Mouse (Mus musculus): ENCODE results near the gene Mier3.

Gene Mier3

DNA sequence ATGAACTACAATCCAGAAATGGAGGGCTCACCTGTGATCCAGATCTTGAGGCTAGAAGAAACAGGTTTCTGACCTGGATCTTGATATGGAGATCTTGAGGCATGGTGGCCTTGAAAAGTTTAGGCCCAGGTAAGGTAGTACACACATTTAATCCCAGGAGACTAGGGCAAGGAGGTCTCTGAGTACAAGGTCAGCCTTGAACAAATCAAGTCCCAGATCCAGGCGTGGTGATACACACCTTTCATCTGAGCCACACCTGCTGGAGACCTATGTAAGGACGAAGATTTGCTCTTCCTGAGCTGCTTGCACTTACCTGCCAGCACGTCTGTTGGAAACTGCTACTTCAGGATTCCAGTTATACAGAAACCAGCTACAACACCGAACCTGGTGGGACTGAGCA is at the start of gene Mier3:
TSS of gene Mier3 (plus strand) at position 301 of the 400 bp plus-strand sequence.
- no peak for ATAC-seq (ENCODE audit: insufficient number of reproducible peaks, low FRiP score, low TSS enrichment)

DNA sequence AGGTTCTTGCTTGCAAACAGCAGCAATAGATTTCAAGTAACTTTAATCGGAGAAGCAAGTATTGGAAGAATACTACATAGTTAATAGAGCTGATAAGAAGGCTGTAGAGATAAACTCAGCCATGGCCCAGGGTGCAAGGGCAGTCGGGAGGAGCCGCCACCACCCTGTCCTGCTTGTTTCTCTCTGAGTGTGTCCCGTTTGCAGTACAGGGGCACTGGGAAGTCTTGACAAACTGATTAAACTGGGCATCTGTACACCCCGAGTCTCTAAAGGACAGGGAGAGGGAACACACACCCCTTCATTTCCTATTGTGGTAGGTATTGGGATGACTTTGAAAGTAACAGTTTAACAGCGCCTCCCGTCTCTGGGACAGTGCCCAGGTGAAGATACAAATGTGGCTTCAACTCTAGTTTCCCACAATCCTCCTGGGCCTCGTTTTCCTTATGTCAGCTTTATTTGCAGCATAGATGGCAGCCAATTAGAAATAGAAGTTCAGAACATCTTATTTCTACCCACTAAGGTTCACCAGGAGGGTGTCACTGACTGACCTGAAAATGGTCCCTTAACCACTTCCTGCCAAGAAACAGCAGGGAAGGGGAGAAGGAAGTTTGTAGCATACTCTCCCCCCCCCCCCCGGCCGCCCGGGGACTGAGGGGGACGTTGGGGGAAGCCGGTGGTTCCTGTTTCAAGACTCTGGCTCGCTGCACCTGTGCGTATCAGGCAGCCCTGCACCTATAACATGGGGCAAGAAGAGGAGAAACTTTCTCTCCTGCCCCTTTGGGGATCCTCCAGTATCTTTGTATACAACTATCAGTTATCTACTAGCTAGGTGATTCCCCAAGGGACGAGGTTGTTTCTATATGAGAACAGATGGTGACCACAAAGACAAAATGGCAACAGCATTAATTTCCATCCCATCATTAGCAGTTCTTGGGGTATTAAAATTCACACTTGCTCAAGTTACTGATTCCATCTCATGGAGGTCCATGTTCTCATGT is 46.3 kb upstream of the Mier3 start:
- no peak for ATAC-seq (ENCODE audit: insufficient number of reproducible peaks, low FRiP score, low TSS enrichment)

DNA sequence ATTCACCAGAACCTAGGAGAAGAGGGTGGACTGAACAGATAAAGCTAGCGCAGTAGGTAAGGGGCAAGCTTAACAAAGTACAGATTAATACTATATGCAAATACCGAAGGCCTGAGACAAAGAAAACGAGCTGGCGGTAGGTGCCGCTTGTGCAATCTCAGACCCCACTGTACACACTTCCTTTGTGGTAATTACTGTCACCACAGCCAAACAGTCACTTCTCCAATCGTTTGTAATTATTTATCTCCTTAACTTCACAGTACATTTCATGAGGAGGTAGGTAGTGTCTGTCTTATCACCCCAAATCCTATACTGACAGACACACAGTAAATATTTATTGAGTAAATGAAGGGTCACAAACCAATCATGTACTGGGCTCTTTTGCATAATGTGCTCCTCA is 40.5 kb upstream of the Mier3 start:
- no peak for ATAC-seq (ENCODE audit: insufficient number of reproducible peaks, low FRiP score, low TSS enrichment)

DNA sequence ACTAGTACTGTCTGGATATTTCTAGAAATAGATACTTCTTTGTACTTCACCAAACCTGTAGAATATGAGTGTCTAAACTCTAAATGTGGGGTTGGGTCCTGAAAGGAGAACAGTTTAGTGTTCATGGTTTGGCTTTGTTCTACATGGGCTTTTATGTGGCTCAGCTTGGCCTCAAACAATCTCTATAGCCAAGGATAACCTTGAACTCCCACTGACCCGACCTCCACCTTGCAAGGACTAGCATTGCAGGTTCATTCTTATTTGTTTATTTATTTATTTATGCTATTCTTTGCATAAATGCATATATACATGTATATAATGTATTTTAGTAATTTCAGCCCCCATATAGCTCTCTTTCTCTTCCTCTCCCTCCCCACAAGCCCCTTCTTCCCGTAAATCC is 37.1 kb upstream of the Mier3 start:
- no peak for ATAC-seq (ENCODE audit: insufficient number of reproducible peaks, low FRiP score, low TSS enrichment)

DNA sequence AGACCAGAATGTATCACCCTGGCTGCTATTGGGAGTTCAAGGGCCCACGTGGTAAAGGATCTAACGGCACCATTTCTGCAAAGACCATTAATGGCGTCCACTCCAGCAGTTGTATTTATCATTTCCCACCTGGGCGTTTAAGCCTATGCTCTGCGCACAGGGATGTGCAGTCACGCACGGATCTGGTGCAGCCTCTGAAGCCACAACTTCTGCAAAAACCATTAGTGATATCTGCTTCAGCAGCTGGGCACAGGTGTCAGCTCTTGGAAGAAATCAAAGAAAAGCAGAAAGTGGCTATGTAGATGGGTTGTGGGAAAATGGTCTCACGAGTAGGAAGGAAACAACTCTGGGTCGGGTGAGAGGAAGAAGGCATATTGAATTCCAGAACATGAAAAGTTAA is 34.6 kb upstream of the Mier3 start:
- no peak for ATAC-seq (ENCODE audit: insufficient number of reproducible peaks, low FRiP score, low TSS enrichment)

DNA sequence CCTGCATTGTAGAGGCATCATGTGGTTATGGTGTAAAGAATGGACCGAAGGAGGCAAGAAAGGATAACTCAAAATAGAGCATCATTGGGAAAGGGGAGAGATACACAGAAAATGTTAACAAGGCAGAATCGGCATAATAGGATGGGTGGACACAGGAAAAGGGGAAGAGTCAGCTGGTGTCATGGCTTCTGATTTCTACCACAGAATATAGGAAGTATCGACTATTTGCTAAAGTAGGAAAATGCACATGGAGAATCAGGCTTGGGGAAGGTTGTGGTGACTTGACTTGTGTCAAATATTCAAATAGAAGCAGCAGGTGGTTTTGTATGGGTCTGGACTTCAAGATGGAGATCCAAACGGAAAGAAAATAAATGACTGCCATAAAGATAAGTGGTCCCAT is 33.5 kb upstream of the Mier3 start:
- no peak for ATAC-seq (ENCODE audit: insufficient number of reproducible peaks, low FRiP score, low TSS enrichment)

DNA sequence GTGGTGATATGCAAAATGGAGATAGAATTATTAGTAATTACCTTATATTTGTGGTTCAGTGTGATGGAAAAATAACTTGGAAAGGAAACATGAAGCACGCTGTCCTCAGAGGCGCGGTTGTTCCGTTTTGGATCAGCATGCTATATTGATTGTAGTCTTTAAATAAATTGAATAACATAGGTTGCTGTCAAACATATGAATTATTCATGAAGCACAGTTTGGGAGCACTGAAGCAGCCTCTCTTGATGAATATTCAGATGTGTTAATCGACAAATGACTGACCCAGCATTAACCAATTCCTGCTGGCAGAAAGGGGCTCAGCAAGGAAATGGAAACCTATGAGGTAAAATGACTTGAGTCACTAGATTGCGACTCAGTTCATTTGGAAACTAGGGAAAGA is 29.8 kb upstream of the Mier3 start:
- ATAC-seq (ENCODE audit: insufficient number of reproducible peaks, low FRiP score, low TSS enrichment): no peak

DNA sequence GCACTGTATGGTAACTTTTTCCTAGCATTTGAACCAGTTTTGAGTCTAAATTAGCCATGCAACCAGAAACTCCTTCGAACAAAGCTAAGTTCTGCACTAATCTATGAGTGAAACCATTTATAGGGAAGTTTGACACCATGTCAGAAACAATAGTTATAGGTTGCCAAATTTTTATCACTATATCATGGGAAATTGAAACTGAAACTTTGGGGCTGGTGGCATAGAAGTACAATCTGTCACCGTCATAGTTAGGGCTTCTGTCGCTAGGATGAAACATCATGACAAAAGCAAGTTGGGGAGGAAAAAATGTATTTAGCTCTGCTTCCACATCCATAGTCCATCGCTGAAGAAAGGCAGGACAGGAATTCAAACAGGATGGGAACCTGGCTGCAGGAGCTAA is 25.5 kb upstream of the Mier3 start:
- no peak for ATAC-seq (ENCODE audit: insufficient number of reproducible peaks, low FRiP score, low TSS enrichment)

DNA sequence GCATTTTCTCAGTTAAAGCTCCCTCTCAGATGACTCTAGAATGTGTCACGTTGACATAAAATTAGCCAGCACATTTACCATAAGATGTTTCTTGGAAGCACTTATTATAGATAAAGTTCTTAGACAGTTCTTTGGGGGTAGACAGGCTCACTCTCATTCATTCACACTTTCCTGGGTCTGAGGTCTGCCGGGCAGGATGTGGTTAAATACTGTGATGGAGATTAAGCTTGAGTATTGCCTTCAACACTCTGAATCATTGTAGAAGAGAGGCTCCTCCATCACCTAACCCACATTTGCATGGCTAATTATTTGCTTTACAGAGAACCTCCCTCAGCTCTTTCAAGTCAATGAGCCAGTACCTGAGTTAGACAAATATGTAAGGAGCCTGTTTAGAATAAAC is 24.9 kb upstream of the Mier3 start:
- no peak for ATAC-seq (ENCODE audit: insufficient number of reproducible peaks, low FRiP score, low TSS enrichment)

DNA sequence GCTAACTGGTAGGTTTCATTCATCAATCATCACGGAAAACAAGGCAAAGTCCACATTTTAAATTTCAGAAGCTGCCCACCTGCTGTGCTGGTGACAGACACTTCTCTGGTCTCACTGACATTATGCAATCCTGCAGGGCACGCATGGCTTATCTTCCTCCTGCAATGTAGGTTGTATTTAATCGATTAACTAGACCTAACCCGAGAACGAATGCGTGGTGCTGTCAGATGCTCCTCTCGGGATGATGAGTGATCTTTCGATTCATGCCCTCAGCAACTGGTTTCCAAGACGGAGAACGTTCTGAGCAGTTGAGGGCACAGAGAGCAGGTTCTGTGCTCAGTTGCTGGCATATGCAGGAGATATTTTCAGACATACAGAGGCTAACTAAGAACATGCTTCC is 24.5 kb upstream of the Mier3 start:
- ATAC-seq (ENCODE audit: insufficient number of reproducible peaks, low FRiP score, low TSS enrichment): no peak

DNA sequence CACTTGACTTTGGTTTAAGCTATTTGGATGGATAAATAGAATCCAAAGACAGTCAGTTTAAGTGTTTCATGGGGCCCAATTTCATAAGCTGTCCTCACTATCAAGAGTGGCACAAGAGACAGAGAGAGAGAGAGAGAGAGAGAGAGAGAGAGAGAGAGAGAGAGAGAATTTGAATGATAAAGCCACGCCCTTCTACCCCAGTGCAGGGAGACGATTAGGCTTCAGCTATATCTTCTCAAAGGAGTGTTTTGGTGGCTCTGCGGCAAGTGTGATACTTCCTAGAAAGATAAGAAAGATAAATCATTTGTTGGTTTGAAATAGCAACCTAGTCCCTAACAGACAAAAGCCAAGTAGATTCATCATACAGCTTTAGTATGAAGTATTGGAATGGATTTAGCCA is 24.0 kb upstream of the Mier3 start:
- no peak for ATAC-seq (ENCODE audit: insufficient number of reproducible peaks, low FRiP score, low TSS enrichment)

DNA sequence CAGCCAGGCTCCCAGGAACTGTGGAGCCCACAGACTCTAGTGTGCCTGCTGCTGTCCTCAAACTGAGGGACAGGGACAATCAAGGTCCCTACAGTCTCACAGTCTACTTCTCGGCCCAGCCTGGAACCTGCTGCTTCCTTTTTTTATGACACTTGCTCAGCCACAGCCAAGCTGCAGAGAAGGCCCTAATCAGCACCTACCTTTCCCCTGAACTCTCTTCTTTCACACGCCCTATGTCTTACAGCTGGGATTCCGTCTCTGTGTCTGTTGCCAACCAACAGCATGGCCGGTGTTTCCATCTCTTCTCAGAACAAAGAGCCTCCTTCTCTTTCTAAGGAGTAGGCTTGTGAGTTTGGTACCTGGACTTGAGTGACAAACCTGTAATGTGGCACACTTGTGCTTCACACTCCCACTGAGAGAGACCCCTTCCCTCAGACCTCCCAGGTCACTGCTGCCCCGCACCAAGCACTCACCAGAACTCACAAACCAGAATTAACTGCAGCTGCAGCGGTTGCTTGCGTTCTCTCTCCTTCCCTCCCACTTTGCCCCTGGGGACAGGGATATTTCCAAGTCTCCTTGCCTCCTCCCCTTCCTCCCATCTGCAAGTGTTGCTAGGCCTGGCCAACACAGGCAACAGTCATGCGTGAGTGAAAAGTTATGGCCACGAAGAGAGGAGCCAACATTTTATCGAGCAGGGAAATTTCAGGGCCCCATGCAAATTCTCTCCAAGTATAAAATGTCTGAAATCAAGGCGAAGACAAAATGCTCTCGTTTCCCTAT is 22.1 kb upstream of the Mier3 start:
- no peak for ATAC-seq (ENCODE audit: insufficient number of reproducible peaks, low FRiP score, low TSS enrichment)

DNA sequence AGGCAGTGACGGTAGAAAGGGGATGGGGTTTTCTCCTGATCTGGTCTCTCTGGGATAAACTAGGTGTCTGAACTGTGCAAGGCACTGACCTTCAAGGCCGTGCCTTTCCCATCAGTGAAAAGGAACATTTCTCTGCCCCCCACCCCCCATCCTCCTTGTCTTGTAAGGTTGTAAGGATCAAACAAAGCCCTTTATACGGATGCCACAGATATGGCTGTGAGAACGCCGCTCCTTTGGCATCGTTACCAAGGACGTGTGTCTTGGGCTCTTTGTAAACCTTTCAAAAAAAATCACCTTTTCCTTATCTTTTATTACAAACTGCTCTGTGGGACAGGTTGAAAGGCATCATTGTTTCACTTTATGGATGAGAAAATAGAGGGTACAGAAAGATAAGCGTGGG is 21.3 kb upstream of the Mier3 start:
- no peak for ATAC-seq (ENCODE audit: insufficient number of reproducible peaks, low FRiP score, low TSS enrichment)

DNA sequence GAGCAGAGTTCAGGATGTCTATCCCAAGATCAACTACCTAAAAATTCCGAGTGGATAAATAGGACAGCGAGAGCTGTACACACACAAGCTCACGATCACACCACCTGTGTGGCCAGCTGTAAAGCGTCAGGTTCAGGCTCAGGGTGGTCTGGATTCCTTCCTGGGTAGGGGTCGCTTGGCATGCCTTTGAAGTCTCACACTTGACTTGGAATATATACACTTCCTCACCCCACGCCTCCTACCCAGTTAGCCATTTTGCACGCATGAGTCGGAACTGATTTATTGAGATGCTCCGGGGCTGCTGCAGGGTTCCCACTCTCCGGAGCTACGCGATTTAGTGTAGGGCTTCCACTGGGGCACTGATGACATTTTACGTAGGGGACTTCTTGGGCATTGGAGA is 20.7 kb upstream of the Mier3 start:
- no peak for ATAC-seq (ENCODE audit: insufficient number of reproducible peaks, low FRiP score, low TSS enrichment)

DNA sequence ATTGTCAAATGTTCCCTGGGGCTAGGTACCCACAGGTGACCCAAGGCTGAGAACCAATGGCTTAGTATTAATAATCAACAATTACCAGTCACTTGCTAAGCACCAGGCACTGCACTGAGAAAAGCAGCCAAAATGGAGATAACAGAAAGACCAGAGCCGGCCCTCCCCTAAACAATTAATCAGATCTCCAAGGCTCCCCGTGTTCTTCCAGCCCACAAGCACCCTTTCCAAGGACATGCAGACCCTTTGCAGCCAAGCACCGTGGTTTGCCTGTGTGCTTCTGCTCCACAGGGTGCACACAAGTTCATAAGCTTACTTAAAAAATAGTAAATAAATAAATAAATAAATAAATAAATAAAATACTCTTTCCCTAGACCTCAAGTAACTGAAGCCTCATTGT is 20.2 kb upstream of the Mier3 start:
- no peak for ATAC-seq (ENCODE audit: insufficient number of reproducible peaks, low FRiP score, low TSS enrichment)

DNA sequence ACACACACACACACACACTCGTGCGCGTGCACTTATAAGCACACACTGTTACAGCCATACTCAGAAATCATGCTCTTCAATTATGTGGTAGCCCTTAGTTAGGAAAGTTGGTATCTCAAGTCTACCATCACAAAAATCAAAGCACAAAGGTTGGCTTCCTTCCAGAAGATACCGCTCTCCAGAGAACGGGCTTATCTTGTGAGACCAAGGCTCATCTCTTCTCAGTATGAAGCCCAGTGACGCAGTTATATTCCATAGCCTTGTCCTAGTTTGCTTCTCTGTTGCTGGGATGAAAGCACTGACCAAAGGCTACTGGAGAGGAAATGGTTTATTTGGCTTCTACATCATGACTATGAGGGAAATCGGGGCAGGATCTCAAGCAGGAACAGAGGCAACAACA is 12.8 kb upstream of the Mier3 start:
- ATAC-seq (ENCODE audit: insufficient number of reproducible peaks, low FRiP score, low TSS enrichment): no peak

DNA sequence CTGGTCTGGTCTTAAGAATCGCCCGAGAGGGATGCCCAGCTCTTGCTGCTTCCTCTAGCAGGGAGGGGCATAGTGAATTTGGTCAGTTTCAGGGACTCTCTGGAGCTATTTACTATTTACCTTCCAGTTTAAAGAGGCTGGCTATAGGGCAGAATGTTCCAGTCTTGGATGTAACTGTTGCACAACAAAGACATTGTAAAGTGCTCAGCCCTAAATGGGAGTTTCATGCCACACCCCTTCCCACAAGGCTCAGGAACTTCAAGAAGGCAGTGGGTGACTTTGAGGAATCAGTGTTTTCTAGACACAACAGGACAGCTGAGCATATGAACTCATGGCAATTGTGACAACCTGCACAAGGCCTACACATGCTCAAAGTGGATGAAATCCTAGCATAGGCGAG is 3.9 kb upstream of the Mier3 start:
- ATAC-seq (ENCODE audit: insufficient number of reproducible peaks, low FRiP score, low TSS enrichment): no peak

DNA sequence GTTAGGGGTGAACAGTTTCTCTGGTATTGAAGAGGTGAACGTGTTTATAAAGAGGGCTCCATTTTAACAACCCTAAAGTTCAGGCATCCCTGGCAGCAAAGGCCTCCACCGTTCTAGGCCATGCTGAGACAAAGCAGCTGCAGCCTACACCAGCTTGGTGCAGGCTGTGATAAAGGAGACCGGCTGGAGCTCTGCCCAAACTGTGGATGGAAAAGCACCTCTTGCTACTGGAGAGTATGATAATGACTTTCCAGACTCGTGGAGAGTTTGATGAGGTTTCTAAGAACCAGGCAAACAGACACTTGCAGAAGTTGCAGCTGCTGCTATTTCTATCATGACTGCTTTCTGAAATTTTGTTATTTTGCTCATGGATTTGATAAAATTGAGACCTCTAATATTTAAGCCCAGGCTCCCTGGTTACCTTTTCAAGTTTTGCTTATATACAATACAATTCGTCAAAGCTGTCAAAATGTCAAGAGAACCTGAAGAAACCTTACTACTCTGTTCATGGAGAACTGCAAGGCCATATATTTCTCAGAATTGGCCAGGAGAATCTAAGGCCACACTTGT is 3.4 kb downstream of the Mier3 start:
- no peak for ATAC-seq (ENCODE audit: insufficient number of reproducible peaks, low FRiP score, low TSS enrichment)

DNA sequence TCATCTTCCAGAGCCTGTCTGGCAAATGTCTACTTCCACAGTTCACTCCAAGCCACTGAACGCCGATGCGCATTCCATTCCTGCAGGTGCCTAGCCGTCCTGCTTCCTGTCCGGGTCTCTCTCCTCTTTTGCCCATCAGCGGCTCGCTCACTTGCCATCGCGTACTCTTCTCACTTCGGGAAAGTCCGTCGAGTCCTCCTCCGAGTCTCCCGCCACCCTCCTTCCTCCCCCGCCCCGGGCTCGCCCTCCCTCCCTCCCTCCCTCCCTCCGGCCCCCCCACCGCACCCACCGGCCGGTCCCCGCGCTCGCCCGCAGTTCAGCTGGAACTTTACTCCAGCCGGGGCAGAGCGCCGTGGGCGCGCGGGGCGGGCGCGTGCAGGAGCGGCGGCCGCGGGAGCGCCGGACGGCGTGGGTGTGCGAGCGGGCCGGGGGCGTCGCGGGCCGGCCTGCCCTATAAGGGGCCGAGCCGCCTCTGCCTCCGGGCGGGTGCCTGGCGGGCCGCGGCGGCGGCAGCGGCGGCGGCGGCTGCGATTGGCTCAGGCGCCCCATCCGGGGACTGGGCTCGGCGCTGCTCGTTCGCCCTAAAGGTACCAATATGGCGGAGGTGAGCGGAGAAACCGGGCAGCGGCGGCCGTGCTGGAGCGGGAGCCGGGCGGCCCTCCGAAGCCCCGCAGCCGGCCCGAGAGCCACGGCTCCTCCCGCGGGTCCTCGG is 5.1 kb downstream of the Mier3 start:
- peak; percentile 93 for ATAC-seq (ENCODE audit: insufficient number of reproducible peaks, low FRiP score, low TSS enrichment)

DNA sequence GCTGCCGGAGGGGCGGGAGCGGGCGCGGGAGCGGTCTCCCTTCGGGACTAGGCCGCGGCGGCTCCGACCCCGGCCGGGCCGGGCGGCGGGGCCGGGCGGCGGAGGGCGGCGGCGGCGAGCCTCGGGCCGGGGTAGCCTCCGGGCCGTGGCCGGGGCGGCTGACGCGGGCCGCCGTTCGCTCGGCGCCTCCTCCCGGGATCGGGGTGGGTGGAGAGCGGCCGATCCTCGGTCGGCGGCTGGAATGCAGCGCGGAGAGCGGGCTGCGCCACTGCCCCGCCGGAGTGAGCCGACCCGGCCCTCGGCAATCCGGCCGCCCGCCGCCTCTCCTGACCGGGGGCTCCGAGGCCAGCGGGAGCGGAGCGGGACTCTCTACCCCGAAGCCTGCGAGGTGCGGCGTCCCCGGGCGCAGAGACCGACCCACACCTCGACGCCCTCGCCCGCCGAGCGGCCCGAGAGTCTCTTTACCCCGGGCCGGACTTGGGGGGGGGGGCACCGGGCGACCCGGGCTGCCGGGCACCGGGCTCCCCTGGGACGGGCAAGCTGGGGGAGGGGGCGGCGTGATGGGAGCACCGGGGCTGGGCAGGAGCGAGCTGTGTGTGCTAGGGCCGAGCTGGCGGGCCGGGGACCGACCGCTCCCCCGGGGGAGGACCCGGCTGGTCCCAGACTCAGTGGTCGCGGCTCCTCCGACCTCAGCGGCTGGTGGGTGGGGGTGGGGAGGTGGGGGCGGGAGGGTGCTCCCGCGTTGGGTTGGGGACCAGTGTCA is 5.9 kb downstream of the Mier3 start:
- peak; percentile 53 for ATAC-seq (ENCODE audit: insufficient number of reproducible peaks, low FRiP score, low TSS enrichment)
